Mouse (Mus musculus): Measurements from ENCODE around the gene Sez6. TPM values are rescaled to one million over a fixed set of nuclear protein-coding genes. Genes with fewer than 3 reads are reported as not detected.

The Sez6 gene
- polyA plus RNA-seq (2017; shearing (Covaris generic)) = not detected

DNA sequence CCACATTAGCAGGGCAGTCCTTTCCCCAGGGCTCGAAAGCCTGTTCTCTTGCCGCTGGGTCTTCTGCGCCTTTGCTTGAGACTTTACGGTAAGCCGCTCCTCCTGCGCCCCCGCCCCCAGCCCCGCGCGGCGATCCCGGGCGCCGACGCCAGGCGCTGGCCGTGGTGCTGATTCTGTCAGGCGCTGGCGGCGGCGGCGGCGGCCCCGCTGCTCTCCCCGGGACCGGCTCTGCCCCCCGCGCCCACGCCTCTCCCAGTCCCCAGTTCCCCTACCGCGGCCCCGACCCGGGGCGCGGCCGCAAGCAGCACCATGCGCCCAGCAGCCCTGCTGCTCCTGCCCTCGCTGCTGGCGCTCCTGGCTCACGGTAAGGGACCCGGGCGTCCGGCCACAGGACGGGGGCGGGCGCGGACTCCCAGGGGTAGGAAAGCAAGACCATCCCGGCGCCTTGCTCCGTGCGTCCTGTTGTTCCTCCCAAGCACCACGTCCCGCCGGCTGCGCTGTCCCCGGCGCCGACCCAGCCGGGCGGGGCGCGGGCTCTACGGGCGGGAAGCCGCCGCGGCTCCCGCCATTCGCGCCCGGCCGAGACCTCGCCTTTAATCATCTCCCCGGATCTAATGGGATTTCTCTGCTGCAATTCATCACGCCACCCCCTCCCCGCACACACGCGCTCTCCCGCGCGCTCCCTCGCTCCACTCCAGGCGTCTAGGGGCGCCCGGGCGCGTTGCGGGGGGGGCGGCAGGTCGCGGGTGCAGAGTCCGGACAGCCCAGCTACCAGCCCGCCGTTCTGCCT is at the start of gene Sez6:
Gene Sez6 (plus strand): TSS at position 50 of the 790 bp plus-strand sequence.

DNA sequence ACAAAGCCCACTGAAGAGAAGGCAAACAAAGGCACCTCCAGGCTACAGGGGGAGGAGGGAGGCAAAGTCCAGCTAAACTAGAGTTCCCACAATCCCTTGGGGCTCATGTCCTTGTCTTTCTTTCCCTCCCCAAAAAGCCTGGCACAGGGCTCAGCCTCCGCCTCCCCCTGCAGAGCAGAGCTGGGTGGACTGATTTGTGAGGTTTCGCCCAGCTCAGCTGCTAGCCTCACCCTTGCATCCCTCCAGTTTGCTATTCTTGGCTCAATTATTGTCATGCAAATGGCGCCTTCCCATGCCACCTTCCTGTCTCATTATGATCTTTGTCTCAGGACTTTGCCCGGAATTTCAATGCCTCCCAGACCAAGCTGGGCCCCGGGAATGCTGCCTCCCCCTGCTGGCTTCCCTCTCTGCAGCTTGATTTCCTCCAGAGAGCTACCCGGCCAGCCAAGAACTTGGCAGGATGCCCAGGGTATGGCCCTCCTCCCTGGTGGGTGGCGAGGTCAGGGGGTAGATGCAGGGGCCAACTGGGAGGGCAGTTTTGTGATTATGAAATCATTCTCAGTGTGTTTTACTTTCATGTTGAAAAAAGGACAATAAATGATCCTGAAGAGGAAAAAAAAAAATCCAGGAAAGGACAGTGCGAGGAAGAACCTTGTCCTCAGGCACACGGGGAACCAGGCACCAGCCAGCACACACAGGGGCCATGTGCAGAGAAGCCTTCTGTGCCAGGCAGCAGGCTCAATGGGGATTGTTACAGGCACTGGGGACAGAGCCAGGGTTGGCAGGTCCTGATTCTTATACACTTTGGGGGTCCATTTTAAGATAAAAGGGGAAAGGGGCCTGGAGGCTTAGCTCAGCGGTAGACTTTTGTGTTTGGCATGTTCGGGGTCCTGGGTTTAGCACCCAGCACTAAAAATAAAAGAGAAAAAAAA is 36.5 kb upstream of the Sez6 start, which contains the start of gene Pipox:
Gene Pipox (minus strand): TSS at position 310 of the 932 bp plus-strand sequence.

DNA sequence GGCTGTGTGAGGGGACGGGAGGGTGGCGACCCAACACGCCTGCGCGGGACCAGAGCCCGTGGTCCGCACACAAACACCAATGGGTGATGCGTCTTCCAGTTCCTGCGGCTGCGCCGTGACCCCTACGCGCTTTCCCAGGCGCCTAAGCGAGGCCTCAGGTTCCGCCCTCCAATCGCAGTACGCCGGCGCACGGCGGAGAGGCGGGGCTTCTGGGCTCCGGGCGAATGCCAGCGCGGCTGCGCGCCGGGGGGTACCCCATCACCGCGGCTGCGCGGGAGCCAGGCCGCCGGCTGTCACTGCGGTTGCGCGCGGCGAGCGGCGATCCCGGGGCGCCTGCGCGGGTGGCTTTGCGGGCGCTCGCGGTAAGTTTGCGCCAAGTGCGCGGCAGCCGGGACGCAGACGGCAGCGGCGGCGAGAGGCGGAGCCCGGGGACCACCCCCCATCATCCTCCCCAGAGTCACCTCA is 51.9 kb downstream of the Sez6 start, which contains the start of gene Phf12:
Gene Phf12 (plus strand): TSS at position 314 of the 465 bp plus-strand sequence.

Other genes starting within 250 kb of the Sez6 start
- gene Nufip2, start 244.6 kb upstream of the Sez6 start, polyA plus RNA-seq (2017; shearing (Covaris generic)) = 83.4 TPM
- gene Cryba1, start 205.5 kb upstream of the Sez6 start, polyA plus RNA-seq (2017; shearing (Covaris generic)) = 0.20 TPM
- gene Myo18a, start 167.6 kb upstream of the Sez6 start, polyA plus RNA-seq (2017; shearing (Covaris generic)) = 69.4 TPM
- gene Gm10277, start 143.1 kb upstream of the Sez6 start, polyA plus RNA-seq (2017; shearing (Covaris generic)) = 0.51 TPM
- 1.8 TPM for gene Pipox, start 36.7 kb upstream of the Sez6 start, polyA plus RNA-seq (2017; shearing (Covaris generic))
- 22.2 TPM for gene Phf12, start 52.0 kb downstream of the Sez6 start, polyA plus RNA-seq (2017; shearing (Covaris generic))
- 1.2 TPM for gene Dhrs13, start 101.5 kb downstream of the Sez6 start, polyA plus RNA-seq (2017; shearing (Covaris generic))
- 20.2 TPM for gene Flot2, start 107.1 kb downstream of the Sez6 start, polyA plus RNA-seq (2017; shearing (Covaris generic))
- gene Eral1, start 149.6 kb downstream of the Sez6 start, polyA plus RNA-seq (2017; shearing (Covaris generic)) = 44.0 TPM
- 29.0 TPM for gene Fam222b, start 163.9 kb downstream of the Sez6 start, polyA plus RNA-seq (2017; shearing (Covaris generic))
- 4.5 TPM for gene Traf4, start 234.8 kb downstream of the Sez6 start, polyA plus RNA-seq (2017; shearing (Covaris generic))
- gene Nek8, start 245.9 kb downstream of the Sez6 start, polyA plus RNA-seq (2017; shearing (Covaris generic)) = 17.1 TPM
- gene Tlcd1, start 245.9 kb downstream of the Sez6 start, polyA plus RNA-seq (2017; shearing (Covaris generic)) = 3.4 TPM

All from CD4-positive, CD25-positive, alpha-beta regulatory T cell, adult 9 weeks (primary cell).